10 mouse cellular contexts compared by ENCODE assay signal in genomic region chr3:105051103-105051502, GRCm38 (mm10). TPM values are rescaled to one million over a fixed set of nuclear protein-coding genes. Genes with fewer than 3 reads are reported as not detected.
DNase-seq lines count a peak whose midpoint lies in the region; ATAC-seq and TF ChIP-seq lines count a peak whose summit lies in the region.
"Had no signal": no experiment of that assay in that cellular context is flagged by ENCODE, and none has a peak within 500 bp of the region (broad histone marks: within the 10 kb centered on the region; RNA-seq: fewer than 3 reads in every experiment).

No protein-coding gene starts in this region.

- H3K4me1 ChIP-seq in bone marrow macrophage, adult 2 months (ENCODE audit: control insufficient read depth, insufficient read depth, low read length): peaks cover 41% of the 10 kb centered on the region
- peaks cover 68% of the 10 kb centered on the region for H3K4me1 ChIP-seq in heart, embryonic 16.5 days (ENCODE audit: control insufficient read depth, insufficient read depth, low read length)
- peaks cover 9% of the 10 kb centered on the region for H3K4me1 ChIP-seq in liver, postnatal 0 days (ENCODE audit: insufficient read depth)

- peak overlapping the region; percentile 82 for H3K4me2 ChIP-seq in heart, embryonic 16.5 days (ENCODE audit: low read depth, low read length)
- peak overlapping the region; percentile 71 for H3K4me2 ChIP-seq in liver, postnatal 0 days (ENCODE audit: low read depth, low read length)

- no peak for TF ChIP-seq EP300 in liver, postnatal 0 days (IDR thresholded peaks at IDR 0.05; ENCODE audit: low read depth)

- 16% methylated on average over 2 of the region's 2 CpGs for WGBS in heart, embryonic 16.5 days
- 41% methylated on average over 2 of the region's 2 CpGs for WGBS in liver, postnatal 0 days (ENCODE audit: insufficient replicate concordance)

- no peaks in the 10 kb centered on the region for H3K9me3 ChIP-seq in heart, embryonic 16.5 days (replicated peaks; ENCODE audit: control insufficient read depth, low read length)
- no peaks in the 10 kb centered on the region for H3K9me3 ChIP-seq in liver, postnatal 0 days (ENCODE audit: low read length)

- peak; percentile 92 for DNase-seq in heart, adult 11 months
- DNase-seq in heart, adult 18-20 months: no peak
- no peak for DNase-seq in liver, postnatal 0 days
- no peak for DNase-seq in natural killer cell, adult 2 months (ENCODE audit: low spot score in 2 of 2)

- peak overlapping the region; percentile 52 for H3K27ac ChIP-seq in bone marrow macrophage, adult 2 months (ENCODE audit: insufficient read depth, low read depth, low read length)
- peak overlapping the region; percentile 78 for H3K27ac ChIP-seq in heart, embryonic 16.5 days (ENCODE audit: low read length)
- peak overlapping the region; percentile 5; the same call in 1 of the 2 replicates for H3K27ac ChIP-seq in liver, postnatal 0 days (ENCODE audit: low read depth)

- no peak for TF ChIP-seq POLR2A in bone marrow macrophage, adult 2 months (IDR thresholded peaks at IDR 0.05; ENCODE audit: borderline replicate concordance, low read depth, low read length)

- no peak for ATAC-seq in heart, embryonic 16.5 days (replicated peaks; ENCODE audit: extremely low read depth, insufficient read depth, low FRiP score)
- no peak for ATAC-seq in liver, postnatal 0 days
- no peak for ATAC-seq in frontal cortex, adult (ENCODE audit: low TSS enrichment)
- no peak for ATAC-seq in inflammation-experienced regulatory T-cells, adult 6 months

- peak overlapping the region; percentile 87 for H3K4me3 ChIP-seq in bone marrow macrophage, adult 2 months (ENCODE audit: insufficient read depth, low read length)
- H3K4me3 ChIP-seq in heart, embryonic 16.5 days (ENCODE audit: low read length): peak overlapping the region; percentile 89
- peak overlapping the region; percentile 19; the same call in 1 of the 2 replicates for H3K4me3 ChIP-seq in liver, postnatal 0 days (ENCODE audit: low read depth, low read length)

- peak overlapping the region; percentile 88 for H3K9ac ChIP-seq in heart, embryonic 16.5 days (ENCODE audit: low read length)
- no peak overlapping the region; the same call in 1 of the 2 replicates for H3K9ac ChIP-seq in liver, postnatal 0 days (replicated peaks)

- no peak for TF ChIP-seq CTCF in bone marrow macrophage, adult 2 months (IDR thresholded peaks at IDR 0.05; ENCODE audit: low read depth, low read length)
- TF ChIP-seq CTCF in liver, postnatal 0 days (IDR thresholded peaks at IDR 0.05; ENCODE audit: low read depth): no peak

- H3K36me3 ChIP-seq in heart, embryonic 16.5 days (ENCODE audit: control insufficient read depth, insufficient read depth): no peaks in the 10 kb centered on the region; the same call in 1 of the 2 replicates
- no peaks in the 10 kb centered on the region for H3K36me3 ChIP-seq in liver, postnatal 0 days (replicated peaks; ENCODE audit: insufficient read depth, low read length)

- H3K27me3 ChIP-seq in heart, embryonic 16.5 days (ENCODE audit: control insufficient read depth, insufficient read depth, low read length): no peaks in the 10 kb centered on the region
- peaks cover 7% of the 10 kb centered on the region; the same call in 1 of the 2 replicates for H3K27me3 ChIP-seq in liver, postnatal 0 days (ENCODE audit: insufficient read depth, low read length)

RNA-seq across cellular contexts. Expression of gene Cttnbp2nl, which starts 1.8 kb away (rescaled TPM):
- total RNA-seq in heart, adult 18-20 months (2021): 10 to 100 TPM; 20.7 to 21.6 TPM
- polyA plus RNA-seq in bone marrow macrophage, adult 2 months (2012; ENCODE audit: insufficient read depth, insufficient read length, missing spikeins): 94.8 and 127 TPM in 2 replicates
- polyA plus RNA-seq in heart, embryonic 16.5 days (2015; fragmentation: Nextera tagmentation; extraction: Ambion mirVana): 19.4 and 21.7 TPM in 2 replicates
- 2.2 and 4.2 TPM in 2 replicates for polyA plus RNA-seq in liver, postnatal 0 days (2015; fragmentation: Nextera tagmentation; extraction: Ambion mirVana)
- under 1 TPM in 1 of 3 experiments, not detected in 2; 0.29 TPM for polyA plus RNA-seq in inflammation-experienced regulatory T-cells, adult 6 months (2017; shearing (Covaris generic))

RNA-seq across cellular contexts. Expression of gene 4930564D02Rik, which starts 15.5 kb away (rescaled TPM):
- total RNA-seq in heart, adult 18-20 months (2021): not detected
- not detected in 2 replicates for polyA plus RNA-seq in bone marrow macrophage, adult 2 months (2012; ENCODE audit: insufficient read depth, insufficient read length, missing spikeins)
- polyA plus RNA-seq in heart, embryonic 16.5 days (2015; fragmentation: Nextera tagmentation; extraction: Ambion mirVana): not detected in 2 replicates
- not detected in 2 replicates for polyA plus RNA-seq in liver, postnatal 0 days (2015; fragmentation: Nextera tagmentation; extraction: Ambion mirVana)
- not detected for polyA plus RNA-seq in inflammation-experienced regulatory T-cells, adult 6 months (2017; shearing (Covaris generic))
- total RNA-seq: common myeloid progenitor, adult 5-6 weeks; layer of hippocampus, postnatal 14 days had no signal

Comparison
In these comparisons a context has a peak if more than half of its experiments do, and no peak if none do; other contexts are left out.
1. H3K27ac ChIP-seq: peak in every context shown above with its lines; median percentile 78 in heart, embryonic 16.5 days; 52 in bone marrow macrophage, adult 2 months; 5 in liver, postnatal 0 days.
2. H3K4me3 ChIP-seq: peak in every context shown above with its lines; median percentile 89 in heart, embryonic 16.5 days; 87 in bone marrow macrophage, adult 2 months; 19 in liver, postnatal 0 days.